Mouse (Mus musculus) MN1 (cell line): ENCODE measurements around the gene Saxo1.

Experiments used
- DNase-seq: peaks from one replicate; pipeline ENCODE4 v3.0.0-alpha.2; 2016; ENCODE audit warnings: low spot score

Gene Saxo1

GRCm38 (mm10) chr4:86527162-86528136 is 30.7 kb downstream of the Saxo1 start:
- no peak for DNase-seq

GRCm38 (mm10) chr4:86524483-86524882 is 33.6 kb downstream of the Saxo1 start:
- DNase-seq: no peak

- no peak for DNase-seq
These were observed 34.4 kb downstream of the Saxo1 start for GRCm38 (mm10) chr4:86523771-86524170.

GRCm38 (mm10) chr4:86520695-86521094 is 37.4 kb downstream of the Saxo1 start:
- no peak for DNase-seq

GRCm38 (mm10) chr4:86519953-86520352 is 38.2 kb downstream of the Saxo1 start:
- DNase-seq: no peak

- DNase-seq: no peak
These were observed 53.5 kb downstream of the Saxo1 start for GRCm38 (mm10) chr4:86504656-86505055.

GRCm38 (mm10) chr4:86499561-86499960 is 58.6 kb downstream of the Saxo1 start:
- DNase-seq: no peak

- no peak for DNase-seq
These were observed 59.4 kb downstream of the Saxo1 start for GRCm38 (mm10) chr4:86498754-86499153.

- no peak for DNase-seq
These were observed 69.0 kb downstream of the Saxo1 start for GRCm38 (mm10) chr4:86489128-86489527.

GRCm38 (mm10) chr4:86486901-86487300 is 71.2 kb downstream of the Saxo1 start:
- no peak for DNase-seq

- DNase-seq: no peak
These were observed 71.6 kb downstream of the Saxo1 start for GRCm38 (mm10) chr4:86486491-86486890.

- DNase-seq: no peak
These were observed 73.1 kb downstream of the Saxo1 start for GRCm38 (mm10) chr4:86485052-86485451.

GRCm38 (mm10) chr4:86483686-86484085 is 74.4 kb downstream of the Saxo1 start:
- no peak for DNase-seq

GRCm38 (mm10) chr4:86483013-86483615 is 75.0 kb downstream of the Saxo1 start:
- no peak for DNase-seq

GRCm38 (mm10) chr4:86480891-86481290 is 77.2 kb downstream of the Saxo1 start:
- DNase-seq: no peak

- DNase-seq: no peak
These were observed 93.3 kb downstream of the Saxo1 start for GRCm38 (mm10) chr4:86464808-86465207.

GRCm38 (mm10) chr4:86450468-86450867 is 107.7 kb downstream of the Saxo1 start:
- DNase-seq: no peak

- no peak for DNase-seq
These were observed 121.8 kb downstream of the Saxo1 start for GRCm38 (mm10) chr4:86436336-86436735.

- no peak for DNase-seq
These were observed 122.5 kb downstream of the Saxo1 start for GRCm38 (mm10) chr4:86435631-86436030.

GRCm38 (mm10) chr4:86428091-86428745 is 129.9 kb downstream of the Saxo1 start:
- DNase-seq: no peak

- DNase-seq: no peak
These were observed 130.8 kb downstream of the Saxo1 start for GRCm38 (mm10) chr4:86427312-86427711.

GRCm38 (mm10) chr4:86426549-86426948 is 131.6 kb downstream of the Saxo1 start:
- DNase-seq: no peak

- DNase-seq: no peak
These were observed 132.5 kb downstream of the Saxo1 start for GRCm38 (mm10) chr4:86425581-86425980.
